Mouse (Mus musculus): ENCODE measurements around the gene Arhgap42.

DNA sequence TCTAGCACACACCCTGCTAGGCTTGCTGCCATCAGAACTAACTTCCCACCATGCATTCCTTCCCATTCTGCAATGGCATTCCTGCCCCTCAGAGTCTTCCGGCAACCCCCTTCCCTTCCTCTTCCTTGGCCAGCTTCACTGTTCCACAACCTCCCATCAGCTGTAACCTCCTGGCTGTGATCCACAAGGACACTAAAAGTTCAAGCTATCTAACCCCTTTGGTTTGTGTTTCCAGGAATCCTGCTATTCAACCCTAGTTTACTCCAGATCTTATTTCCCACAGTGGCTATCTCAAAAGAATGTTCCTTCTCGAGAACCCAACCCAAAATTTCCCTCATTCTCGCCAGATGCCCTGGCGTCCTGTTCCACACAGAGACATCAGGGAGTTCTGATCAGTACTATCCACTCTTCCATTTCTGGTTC is 73.2 kb downstream of the Arhgap42 start:
- TF ChIP-seq POLR2A (IDR thresholded peaks at IDR 0.05; ENCODE audit: low read depth, low read length) (no peak), CTCF (IDR thresholded peaks at IDR 0.05; ENCODE audit: extremely low read depth, insufficient read depth, insufficient read length, insufficient replicate concordance) (no peak)
